Mouse (Mus musculus): ENCODE measurements around the gene Ndufs2. TPM values are rescaled to one million over a fixed set of nuclear protein-coding genes. Genes with fewer than 3 reads are reported as not detected.

Ndufs2 gene
- polyA plus RNA-seq, 1 experiment = 145 TPM

GRCm38 (mm10) chr1:171199532-171199931, 51.7 kb downstream of the Ndufs2 start:
- no peak for DNase-seq (ENCODE audit: low read depth)

- no peak for DNase-seq (ENCODE audit: low read depth)
These were observed 55.2 kb downstream of the Ndufs2 start, which contains the start of gene Pcp4l1 for GRCm38 (mm10) chr1:171195887-171196397. Pcp4l1 (minus strand) TSS chr1:171196268.

DNA sequence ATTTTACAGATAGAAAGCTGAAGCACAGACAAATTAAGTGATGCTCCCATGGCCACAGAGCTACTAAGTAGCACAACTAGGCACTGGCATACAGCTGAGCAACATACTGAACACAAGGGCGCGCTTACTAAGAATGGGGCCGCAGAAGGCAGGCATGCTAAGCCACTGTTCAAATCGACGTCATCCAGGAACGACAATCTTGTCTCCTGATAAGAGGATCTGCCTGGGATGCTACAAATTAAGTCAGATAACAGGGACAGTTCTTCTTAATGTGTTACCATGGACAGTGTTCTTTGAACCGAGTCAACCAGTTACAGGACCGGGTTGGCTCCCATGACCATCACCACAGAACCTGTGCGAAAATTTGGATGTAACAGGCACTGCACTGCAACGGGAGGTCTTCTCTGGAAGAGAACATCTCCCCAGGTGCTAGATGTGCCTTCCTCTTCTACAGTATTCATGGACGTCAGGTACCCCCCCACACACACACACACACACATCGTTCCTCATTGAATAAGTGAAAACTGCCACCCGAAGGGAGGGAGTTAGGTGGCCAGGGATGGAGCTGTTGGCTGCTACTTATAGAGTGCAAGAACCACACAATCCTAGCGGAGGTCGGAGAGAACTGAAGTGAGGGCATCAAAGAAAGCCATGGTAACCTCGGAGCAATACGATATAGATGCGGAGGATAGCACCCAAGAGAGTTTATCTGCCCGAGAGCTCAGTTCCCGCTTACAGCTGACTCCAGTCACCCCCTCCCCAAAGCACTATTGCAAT, 56.0 kb downstream of the Ndufs2 start:
- DNase-seq (ENCODE audit: low read depth) = no peak

DNA sequence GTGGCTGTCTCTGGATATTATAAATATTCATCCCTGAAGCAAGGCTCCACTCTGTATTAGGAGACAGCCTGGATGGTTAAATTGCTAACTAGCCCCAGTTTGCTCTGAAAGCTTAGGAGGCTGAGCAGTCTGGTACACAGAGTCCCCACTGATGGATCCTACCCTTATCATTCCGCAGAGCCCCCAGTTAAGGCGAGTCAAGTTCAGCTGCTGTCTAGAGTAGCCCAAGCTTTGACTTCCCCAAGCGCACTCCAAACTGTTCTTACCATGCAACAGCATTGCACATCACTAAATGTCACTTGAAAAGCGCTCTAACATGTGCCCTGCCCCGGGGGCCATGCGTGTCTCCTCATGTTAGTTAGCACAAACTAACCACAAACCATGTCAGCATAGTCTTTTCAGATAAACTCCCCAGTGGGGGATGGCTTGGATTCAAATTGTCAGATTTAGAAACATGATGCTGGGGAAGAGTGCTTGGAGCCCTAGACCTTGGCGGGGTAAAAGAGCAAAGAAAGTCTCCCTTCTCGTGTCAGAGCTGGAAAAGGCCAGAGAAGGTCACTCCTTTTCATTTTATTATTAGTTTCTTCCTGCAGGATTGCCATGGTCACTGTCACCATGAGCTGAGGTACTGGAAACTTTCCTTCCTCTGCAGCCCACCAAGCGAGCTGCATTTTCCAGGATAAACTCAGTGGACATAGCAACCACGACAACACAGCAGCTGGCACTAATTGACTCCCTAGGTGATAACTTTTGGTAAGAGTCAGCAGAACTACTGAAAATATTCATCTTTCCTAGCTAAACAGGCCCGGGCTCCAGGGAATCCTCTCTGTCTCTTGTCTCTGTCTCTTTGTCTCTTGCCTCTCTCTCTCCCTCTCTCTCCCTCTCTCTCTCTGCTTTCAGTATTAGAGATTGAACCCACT, 57.0 kb downstream of the Ndufs2 start:
- no peak for DNase-seq (ENCODE audit: low read depth)

GRCm38 (mm10) chr1:171193093-171193840, 57.9 kb downstream of the Ndufs2 start:
- DNase-seq (ENCODE audit: low read depth) = no peak

GRCm38 (mm10) chr1:171192283-171192682, 58.9 kb downstream of the Ndufs2 start:
- no peak for DNase-seq (ENCODE audit: low read depth)

GRCm38 (mm10) chr1:171190832-171191231, 60.4 kb downstream of the Ndufs2 start:
- no peak for DNase-seq (ENCODE audit: low read depth)

DNA sequence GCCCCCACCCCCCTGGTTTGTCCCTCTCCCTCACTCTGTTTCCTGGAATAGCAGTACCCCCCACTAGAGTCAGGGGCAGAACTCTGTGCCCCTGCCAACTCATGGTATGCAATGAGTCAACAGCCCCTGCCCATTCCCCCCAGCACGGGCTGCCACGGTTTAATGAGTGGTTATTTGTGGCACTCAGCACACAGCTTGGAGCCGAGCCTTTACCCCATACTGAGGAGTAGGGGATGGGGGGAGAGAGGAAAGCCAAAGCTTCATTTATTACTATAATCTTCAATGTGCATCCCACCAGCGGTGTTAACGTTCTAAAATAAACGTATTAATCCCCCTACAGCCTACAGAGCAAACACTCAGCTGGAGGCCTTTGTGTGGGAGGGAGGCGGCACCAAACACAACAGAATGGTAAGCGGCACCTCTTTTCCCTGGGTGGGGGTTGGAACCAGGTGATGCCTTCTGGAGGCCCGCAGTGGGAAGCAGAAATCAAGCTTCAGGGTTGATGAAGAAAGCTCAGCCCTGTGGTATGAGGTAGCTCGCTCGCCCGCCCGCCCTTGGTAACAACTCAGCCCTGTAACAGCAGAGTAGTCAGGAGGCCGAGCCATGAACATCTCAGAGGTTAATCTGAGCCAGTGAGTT, 61.6 kb downstream of the Ndufs2 start:
- DNase-seq (ENCODE audit: low read depth) = no peak

GRCm38 (mm10) chr1:171189046-171189445, 62.1 kb downstream of the Ndufs2 start:
- no peak for DNase-seq (ENCODE audit: low read depth)

- no peak for DNase-seq (ENCODE audit: low read depth)
These were observed 63.1 kb downstream of the Ndufs2 start for GRCm38 (mm10) chr1:171187851-171188700.

DNA sequence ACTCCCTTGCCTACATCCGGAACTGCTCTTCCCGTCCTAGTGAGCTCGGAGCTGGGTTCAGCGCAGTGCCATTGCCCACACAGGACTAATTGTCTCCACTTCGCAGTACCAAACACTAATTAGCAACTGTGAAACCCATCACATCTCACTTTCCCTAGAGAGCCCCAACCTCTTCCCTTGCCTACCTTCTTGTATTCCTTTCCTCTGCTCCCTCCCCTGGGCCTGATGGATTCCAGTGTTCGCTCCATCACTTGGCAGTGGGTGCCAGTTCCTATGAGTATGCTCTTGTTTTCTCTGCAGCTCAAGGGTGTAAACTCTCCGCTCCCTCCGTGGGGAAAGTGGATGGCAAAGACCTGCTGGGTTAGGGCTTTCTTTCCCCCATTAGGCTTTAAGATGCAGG, 65.5 kb downstream of the Ndufs2 start:
- no peak for DNase-seq (ENCODE audit: low read depth)

Other genes starting within 250 kb of the Ndufs2 start
- gene Fcgr4, start 232.5 kb downstream of the Ndufs2 start, polyA plus RNA-seq (2012; rRNA removed) = 1.5 TPM in 2 replicates
- gene Fcgr3, start 186.5 kb downstream of the Ndufs2 start, polyA plus RNA-seq (2012; rRNA removed) = 20.4 and 28.6 TPM in 2 replicates
- 12.0 and 21.2 TPM in 2 replicates for gene Cfap126, start 137.5 kb downstream of the Ndufs2 start, polyA plus RNA-seq (2012; rRNA removed)
- 248 and 250 TPM in 2 replicates for gene Sdhc, start 100.8 kb downstream of the Ndufs2 start, polyA plus RNA-seq (2012; rRNA removed)
- gene Mpz, start 100.7 kb downstream of the Ndufs2 start, polyA plus RNA-seq (2012; rRNA removed) = 2.3 and 2.9 TPM in 2 replicates
- 14.0 and 22.0 TPM in 2 replicates for gene Pcp4l1, start 55.1 kb downstream of the Ndufs2 start, polyA plus RNA-seq (2012; rRNA removed)
- 0.05 and 0.09 TPM in 2 replicates for gene Nr1i3, start 37.4 kb downstream of the Ndufs2 start, polyA plus RNA-seq (2012; rRNA removed)
- gene Tomm40l, start 28.9 kb downstream of the Ndufs2 start, polyA plus RNA-seq (2012; rRNA removed) = 25.4 and 31.8 TPM in 2 replicates
- 1.5 and 18.5 TPM in 2 replicates for gene Apoa2, start 26.3 kb downstream of the Ndufs2 start, polyA plus RNA-seq (2012; rRNA removed)
- 71.7 and 80.1 TPM in 2 replicates for gene Fcer1g, start 17.0 kb downstream of the Ndufs2 start, polyA plus RNA-seq (2012; rRNA removed)
- gene Adamts4, start 967 bp downstream of the Ndufs2 start, polyA plus RNA-seq (2012; rRNA removed) = 2.3 and 2.6 TPM in 2 replicates
- gene B4galt3, start 18.9 kb upstream of the Ndufs2 start, polyA plus RNA-seq (2012; rRNA removed) = 69.9 and 71.7 TPM in 2 replicates
- 47.3 and 54.4 TPM in 2 replicates for gene Ppox, start 29.8 kb upstream of the Ndufs2 start, polyA plus RNA-seq (2012; rRNA removed)
- gene Usp21, start 36.6 kb upstream of the Ndufs2 start, polyA plus RNA-seq (2012; rRNA removed) = 35.0 and 36.8 TPM in 2 replicates
- 42.7 and 47.2 TPM in 2 replicates for gene Ufc1, start 43.6 kb upstream of the Ndufs2 start, polyA plus RNA-seq (2012; rRNA removed)
- gene Dedd, start 77.8 kb upstream of the Ndufs2 start, polyA plus RNA-seq (2012; rRNA removed) = 44.4 and 50.1 TPM in 2 replicates
- 91.9 and 95.5 TPM in 2 replicates for gene Nit1, start 94.3 kb upstream of the Ndufs2 start, polyA plus RNA-seq (2012; rRNA removed)
- 16.2 and 30.5 TPM in 2 replicates for gene Pfdn2, start 94.3 kb upstream of the Ndufs2 start, polyA plus RNA-seq (2012; rRNA removed)
- 5.0 and 9.8 TPM in 2 replicates for gene Klhdc9, start 109.4 kb upstream of the Ndufs2 start, polyA plus RNA-seq (2012; rRNA removed)
- 19.8 and 31.8 TPM in 2 replicates for gene Nectin4, start 118.7 kb upstream of the Ndufs2 start, polyA plus RNA-seq (2012; rRNA removed)
- 3.8 and 4.5 TPM in 2 replicates for gene Arhgap30, start 137.6 kb upstream of the Ndufs2 start, polyA plus RNA-seq (2012; rRNA removed)
- gene Usf1, start 159.9 kb upstream of the Ndufs2 start, polyA plus RNA-seq (2012; rRNA removed) = 67.5 and 76.3 TPM in 2 replicates
- gene Tstd1, start 167.5 kb upstream of the Ndufs2 start, polyA plus RNA-seq (2012; rRNA removed) = 8.5 and 10.3 TPM in 2 replicates
- gene F11r, start 186.1 kb upstream of the Ndufs2 start, polyA plus RNA-seq (2012; rRNA removed) = 78.9 and 98.4 TPM in 2 replicates